Mouse (Mus musculus): ENCODE measurements around the gene Alg14.

The Alg14 gene

DNA sequence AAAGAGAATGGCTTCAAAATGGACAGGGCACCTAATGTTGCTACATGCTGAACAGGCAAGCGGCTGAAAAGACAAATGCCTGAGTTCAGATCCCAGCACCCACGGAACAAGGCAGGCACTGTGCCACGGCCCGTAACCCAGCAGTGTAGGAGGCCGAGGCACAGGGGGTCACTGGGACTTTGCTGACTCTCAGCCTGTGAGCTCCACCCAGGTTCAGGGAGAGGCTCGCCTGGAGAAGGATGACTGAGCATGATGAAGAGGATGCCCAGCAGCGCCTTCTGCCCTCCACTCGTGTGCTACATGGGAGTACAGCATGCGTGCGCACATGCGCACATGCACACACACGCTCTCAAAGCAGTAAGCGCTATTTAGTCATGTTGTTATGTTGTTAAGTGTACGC, 11.9 kb upstream of the Alg14 start:
- no peak for DNase-seq

DNA sequence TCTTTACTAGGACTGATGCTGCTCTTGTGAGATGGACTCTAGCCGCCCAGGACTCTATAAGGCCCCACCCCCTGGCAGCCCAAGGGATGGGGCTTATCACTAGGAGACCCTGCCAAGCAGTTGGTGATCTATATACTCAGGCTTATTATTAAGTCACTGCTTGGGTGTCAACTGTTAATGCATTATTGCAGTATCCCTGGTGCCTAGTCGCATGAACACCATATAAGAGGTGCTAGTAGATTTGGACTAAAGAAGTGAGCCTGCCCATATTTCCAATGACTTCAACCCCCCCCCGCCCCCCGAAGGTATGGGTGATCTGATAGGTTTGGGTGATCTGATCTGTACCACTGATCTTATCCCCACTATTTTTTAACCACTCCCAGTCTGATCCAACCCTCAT, 8.6 kb upstream of the Alg14 start, which contains the start of gene Tmem56:
TSS of gene Tmem56 (minus strand) at position 101 of the 400 bp plus-strand sequence.
- DNase-seq = no peak

DNA sequence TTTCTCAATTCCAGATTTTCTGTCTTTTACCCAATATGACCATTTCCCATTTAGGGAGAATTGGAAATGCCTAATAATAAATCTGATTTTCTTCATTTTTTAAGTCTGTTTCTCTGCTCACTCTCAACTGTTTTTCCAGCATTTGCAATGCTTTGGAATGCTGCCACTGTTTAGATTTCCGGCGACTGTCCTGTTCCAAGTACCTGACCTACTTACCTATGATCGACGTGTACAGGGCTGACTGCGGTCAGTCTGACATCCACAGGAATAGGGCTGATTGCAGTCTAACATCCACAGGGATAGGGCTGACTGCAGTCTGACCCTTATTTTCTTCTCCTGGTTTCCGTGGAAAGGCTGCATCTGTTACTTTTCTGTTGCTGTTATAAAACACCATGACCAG, 6.4 kb upstream of the Alg14 start:
- DNase-seq = no peak

DNA sequence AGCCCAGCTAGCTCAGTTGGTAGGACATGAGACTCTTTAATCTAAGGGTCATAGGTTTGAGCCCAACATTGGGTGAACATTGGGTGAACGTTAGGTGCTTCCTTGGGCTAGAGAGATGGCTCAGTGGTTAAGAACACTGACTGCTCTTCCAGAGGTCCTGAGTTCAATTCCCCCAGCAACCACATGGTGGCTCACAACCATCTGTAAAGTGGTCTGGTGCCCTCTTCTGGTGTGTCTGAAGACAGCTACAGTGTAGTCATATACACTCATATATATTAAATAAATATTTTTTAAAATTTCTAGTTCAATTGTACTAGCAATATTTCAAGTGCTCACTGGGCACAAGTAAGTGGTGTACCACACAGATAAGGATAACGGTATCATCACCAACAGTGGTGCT, 4.4 kb upstream of the Alg14 start:
- DNase-seq = no peak

DNA sequence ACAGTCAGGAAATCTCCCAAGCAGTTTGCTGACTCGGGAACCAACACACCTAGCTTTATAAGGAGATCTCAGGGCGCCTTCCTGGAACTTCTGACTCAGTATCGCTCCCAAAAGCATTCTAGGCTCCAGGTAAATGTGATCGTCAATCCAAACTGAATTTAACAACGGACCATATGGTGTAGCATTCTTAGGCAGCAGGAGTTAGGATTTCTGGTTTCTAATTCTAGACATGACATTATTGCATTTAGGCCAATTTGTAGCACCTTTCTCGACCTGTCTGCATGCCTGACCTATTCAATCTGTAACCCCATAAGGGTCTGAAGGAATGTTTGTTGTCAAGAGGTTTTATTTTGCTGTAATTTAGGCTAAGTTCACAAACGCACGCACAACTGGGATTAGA, 892 bp upstream of the Alg14 start:
- no peak for DNase-seq

DNA sequence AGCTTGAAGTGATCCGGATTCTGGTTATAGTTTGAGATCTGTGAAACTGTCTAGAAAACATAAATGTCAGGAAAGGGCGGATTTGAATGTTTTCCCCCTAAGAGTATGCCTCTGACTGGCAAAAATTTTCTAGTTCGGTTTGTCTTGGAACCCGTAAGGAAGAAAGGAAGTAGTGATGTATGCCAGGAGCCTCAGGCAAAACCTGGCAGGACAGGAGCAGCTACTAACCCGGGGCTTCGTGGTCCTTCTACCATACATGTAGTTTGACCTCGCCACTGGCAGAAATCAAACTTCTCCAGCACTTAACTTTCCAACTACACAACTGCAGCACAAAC, 381 bp upstream of the Alg14 start:
- DNase-seq = no peak

DNA sequence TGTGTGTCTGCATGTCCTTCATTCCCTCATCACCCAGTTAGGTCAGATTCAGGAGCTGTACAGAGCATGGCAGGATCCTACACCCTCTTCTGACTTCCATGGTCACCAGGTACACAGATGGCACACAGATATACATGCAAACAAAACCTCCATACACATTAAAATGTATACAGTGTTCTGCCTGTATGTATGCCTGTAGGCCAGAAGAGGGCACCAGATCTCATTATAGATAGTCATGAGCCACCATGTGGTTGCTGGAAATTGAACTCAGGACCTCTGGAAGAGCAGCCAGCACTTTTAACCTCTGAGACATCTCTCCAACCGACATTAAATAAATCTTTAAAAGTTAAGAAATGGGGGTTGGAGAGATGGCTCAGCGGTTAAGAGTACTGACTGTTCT, 2.6 kb downstream of the Alg14 start:
- no peak for DNase-seq

DNA sequence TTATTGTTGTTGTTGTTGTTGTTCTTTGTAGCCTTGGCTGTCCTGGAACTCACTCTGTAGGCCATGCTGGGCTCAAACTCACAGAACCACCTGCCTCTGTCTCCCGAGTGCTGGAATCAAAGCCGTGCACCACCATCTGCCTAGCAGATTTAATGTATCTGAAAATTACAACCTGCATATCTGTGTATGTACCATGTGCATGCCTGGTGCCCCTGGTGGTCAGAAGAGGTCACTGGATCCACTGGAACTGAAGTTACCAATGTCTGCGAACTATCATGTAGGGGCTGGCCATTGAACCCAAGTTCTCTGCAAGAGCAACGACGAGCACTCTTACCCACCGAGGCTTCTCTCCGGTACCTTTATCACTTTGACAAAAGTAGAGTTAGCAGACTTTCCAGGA, 15.1 kb downstream of the Alg14 start:
- DNase-seq = no peak

DNA sequence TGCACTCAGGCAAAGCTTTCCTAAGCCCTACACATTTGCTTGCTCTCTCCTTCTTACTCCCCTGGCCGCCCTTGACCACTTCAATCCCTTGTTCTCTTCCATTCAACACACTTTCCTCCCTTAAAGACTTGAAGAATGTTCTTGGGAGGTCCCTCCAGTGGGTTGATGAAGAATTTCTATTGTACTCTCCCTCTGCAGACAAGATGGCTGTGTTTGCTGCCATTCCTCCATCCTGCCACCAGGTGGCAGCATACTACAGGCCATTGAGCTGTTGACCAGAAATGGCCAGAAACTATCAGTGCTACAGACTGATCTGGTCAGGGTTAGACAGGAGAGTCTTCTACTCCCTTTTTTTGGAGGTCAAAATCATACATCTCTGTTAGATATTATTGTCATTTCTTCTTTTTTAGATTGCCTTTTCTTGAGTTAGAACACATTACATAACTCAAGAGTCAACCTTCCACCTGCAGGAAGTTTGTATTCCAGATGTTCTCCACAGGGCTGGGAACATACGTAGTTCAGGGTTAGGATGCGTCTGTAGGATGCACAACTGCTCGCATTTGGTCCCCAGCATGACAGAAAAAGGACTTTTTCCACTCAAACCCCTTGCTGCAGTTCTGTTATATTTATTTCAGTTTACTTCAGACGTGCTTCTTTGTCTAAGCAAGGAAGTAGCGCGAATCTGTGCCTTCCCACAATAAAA, 16.1 kb downstream of the Alg14 start:
- DNase-seq = peak; percentile 65 to 77

DNA sequence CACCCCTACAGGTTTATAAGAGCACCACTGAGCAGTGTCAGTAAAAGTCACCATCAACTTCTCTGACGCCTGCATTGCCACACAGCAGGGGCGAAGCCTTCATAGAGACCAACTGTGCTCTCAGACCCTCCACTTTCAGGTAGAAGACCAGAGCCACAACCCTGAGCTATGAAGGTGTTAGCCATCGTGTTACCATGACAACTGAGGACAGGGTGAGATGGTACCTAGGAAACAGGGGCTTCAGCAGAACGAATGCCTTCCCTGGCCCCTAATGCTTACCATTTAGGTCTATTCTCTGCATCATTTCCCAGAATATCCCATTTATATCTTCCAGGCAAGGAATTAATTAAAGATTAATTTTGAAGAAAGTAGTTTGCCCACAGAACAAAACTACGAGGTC, 17.4 kb downstream of the Alg14 start:
- DNase-seq = no peak

DNA sequence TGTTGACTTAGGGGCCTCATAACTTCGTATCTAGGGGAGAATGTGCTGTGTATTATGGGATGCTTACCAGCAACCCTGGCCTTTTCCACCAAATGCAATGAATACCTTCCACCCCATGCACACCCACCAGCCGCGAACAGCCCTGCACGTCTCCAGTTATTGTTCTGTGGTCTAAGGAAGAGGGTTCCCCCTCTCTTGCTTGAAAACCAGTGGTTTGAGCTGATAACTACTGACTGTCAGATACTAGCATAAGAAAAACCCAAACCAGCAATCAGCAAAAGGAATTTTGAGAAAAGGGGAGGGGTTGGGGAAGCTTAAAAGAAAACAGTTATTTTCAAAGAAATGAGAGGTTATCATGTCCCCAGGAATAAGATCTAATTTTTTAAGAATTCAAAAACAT, 17.9 kb downstream of the Alg14 start:
- DNase-seq = no peak

DNA sequence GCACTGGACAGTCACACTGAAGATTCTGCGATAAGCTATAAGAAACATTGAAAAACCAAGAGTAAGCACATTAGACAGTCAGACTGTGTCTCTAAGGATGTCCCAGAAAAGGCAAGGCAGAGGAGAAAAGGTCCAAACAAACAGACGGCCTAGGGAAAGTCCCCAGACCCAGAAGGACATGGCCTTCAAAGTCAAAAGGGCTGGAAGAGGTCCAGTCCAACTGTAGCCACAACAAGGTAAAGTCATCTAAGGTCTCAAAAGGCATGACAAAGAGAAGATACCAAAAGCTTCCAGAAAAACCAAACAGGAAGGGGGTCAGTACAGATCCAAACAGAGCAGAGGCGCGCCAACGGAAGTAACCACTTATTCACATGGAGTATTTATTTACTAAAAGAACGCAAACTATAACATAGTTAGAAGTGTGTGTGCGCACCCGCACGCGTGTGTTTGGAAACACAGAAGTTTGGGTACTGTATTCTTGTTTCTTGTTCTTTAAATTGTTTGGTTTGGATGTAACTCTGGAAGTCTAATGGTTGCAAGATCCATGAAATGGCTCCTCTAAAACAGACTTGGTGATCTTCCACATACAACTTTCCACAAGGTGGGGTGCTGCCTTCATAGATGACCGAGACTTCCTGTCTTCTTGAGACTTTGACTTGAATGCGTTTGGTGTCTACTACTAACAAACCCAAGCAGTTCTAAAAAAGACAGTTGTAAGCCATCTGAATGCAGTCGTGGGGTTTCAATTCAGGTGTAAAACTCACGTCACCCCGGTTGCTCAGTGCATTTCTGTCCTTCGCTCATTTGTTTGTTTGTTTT, 18.5 kb downstream of the Alg14 start:
- DNase-seq = no peak

DNA sequence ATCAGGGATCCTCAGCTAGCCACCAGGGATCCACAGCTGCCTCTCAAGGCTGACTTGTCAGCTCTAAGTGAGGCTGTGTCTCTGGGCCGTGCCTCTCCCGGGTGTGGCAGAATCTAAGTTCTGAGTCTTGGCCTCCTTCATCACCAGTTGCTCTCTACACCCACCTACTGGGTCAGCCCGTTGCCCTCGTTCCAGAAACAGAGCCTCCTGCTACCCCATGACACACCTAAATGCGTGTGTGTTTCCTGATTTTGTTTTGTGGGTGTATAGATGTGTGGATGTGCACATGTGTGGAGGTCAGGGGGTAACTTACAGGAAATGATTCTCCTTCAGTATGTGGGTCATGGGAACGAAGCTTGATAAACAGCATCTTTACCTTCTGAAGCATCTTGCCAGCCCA, 20.9 kb downstream of the Alg14 start:
- no peak for DNase-seq

DNA sequence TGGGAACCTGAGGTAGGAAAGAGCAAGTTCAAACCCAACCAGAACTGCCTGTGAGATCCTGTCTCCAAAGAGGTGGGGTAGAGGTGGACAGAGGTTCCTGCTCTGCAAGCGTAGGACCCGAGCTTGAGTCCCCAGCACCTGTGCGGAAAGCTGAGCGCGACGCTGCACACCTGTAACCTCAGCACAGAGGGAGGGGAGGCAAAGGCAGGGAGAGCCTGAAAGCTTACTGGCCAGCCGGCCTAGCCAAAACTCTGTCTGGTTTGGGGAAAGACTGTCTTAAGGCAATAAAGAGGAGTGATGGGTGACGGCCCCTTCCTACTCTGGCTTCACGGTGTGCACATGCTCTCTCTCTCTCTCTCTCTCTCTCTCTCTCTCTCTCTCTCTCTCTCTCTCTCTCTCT, 21.4 kb downstream of the Alg14 start:
- no peak for DNase-seq

DNA sequence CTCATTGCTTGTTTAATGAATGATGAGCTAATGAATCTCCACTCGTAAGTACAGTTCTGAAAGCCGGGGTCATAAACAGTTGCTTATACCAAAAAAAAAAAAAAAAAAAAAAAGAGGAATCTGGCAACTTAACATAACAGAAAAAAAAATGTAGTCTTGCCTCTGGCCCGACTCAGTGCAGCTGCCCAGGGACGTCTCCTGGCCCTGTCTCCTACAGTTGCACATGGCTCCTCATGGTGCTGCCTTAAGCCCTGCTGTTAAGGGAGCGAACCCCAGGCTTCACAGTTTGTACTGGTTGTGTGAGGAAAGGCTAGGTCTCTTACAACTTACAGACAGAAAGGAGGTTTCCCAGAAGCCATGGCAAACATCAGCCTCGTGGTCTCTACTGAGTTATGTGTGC, 22.6 kb downstream of the Alg14 start:
- no peak for DNase-seq

DNA sequence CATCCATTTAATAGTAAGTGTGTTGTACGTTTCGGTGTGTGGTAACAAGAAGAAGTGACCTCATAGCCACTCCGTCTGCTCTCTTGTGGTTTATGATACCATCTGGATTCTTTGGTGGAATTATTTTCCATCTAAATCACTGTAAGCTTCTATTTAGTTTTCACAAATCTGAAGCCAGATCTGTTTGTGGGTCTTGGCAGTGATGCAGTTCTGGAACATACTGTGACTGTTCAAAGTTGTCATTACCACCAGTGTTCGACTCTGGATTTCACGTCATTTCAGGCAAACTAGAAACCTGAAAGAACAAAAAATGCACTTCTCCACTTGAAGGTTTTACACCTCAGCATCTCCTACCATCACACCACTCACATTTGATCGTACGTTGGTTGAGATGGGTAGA, 23.9 kb downstream of the Alg14 start:
- DNase-seq = no peak

DNA sequence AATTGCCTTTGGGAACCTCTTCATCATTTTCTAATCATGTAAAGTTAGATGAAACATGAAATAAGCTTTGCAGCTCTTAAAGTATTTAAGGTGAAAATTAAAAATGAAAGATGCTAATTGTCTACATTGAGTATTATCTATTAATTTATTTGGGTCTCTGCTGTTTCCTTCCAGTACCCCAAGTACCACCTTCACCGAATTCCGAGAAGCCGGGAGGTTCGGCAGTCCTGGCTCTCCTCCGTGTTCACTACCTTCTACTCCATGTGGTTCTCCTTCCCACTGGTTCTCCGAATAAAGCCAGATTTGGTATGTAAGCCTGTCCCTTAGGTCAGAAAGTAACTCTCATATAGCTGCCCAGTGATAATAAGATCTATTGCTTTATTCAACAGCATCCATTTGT, 28.3 kb downstream of the Alg14 start:
- DNase-seq = no peak

DNA sequence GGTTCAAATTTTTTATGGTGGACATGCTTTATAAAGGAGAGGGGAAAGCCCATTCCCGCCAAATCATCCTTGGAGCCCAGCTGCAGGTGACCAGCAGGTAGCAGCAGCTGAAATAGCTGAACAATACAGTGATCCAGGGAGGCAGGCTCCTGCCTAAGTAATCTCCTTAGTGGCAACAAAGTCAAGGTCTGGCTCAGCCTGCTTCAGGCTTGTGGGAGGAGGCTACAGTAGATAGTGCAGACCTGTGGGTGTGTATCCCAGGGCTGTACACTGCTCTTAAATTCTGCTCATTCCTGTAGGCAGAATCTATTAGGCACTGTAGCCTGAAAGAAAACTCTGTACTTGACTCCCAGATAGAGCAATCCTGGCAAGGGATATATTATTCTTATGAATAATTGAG, 29.3 kb downstream of the Alg14 start:
- DNase-seq = no peak

DNA sequence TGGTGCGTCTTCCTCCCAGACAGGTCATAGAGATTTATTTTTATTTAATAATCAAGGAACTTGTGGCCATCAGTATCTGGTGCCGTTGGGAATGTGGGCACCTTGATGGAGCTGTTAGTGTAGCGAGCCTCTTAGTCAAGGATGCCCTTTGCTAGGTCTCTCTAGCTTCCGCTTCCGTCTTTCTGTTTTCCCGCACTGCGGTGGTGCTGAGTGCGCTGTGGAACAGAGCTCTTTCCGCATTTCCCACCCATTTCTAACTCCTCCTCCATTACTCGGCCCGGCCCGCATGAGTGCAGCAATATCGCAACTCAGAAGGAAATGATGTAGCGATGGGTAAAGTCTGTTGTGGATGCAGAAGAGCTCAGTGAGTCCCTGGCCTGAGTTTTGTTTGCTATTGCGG, 31.8 kb downstream of the Alg14 start:
- DNase-seq = no peak

DNA sequence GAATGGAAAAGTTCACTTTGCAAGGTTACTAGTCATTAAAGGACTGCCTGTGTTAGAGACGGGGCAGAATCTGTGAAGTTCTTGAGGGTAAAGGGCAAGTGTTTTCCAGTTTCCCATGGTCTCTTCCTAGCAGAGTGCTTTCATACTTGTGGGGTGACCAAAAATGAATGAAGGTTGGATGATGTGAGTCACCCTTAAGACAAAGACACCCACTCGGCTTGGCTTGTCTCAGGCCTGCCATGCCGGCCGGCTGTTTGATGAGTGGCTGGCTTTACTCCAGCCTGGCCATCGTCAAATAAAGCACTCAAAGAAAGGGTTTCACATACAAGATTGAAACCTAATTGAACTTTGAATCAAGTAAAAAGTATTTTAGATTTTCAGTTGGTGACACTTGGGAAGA, 35.8 kb downstream of the Alg14 start:
- no peak for DNase-seq

DNA sequence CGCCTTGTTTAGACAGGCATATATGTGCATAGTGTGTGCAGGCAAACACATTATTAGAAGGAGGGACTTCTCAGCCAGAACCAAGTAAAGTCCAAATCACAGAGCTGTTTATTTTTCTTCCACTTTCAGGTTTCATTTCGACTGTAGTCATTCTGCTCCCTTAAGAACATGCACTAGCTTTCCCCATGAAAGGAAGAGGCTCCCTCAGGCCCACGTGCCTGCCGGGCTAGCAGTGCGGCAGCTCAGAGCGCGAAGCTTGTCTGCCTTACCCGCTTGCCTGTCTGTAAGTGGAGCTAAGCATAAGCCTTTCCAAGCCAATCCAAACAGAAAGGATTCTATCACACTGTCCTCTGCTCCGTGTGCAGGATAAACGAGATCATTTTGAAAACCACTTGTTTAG, 38.1 kb downstream of the Alg14 start:
- no peak for DNase-seq

DNA sequence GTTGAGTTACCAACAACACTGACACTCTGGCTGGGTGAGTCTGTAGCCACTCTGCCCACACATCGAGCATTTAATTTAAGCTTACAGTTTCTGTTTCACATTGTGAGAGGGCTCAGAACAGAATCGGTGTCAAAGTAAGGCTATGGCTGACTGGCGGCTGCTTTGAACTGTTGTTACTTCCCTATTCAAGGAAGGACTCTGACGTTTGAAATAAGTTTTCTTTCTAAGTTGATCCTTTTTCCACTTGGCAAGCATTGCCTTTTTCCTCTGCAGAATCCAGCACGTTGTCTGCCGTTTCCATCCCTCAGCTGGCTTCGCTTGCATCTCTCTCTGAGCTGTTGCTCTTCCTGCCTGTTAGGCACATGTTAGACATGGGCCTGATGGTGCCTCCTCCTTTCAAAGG, 38.7 kb downstream of the Alg14 start:
- no peak for DNase-seq

DNA sequence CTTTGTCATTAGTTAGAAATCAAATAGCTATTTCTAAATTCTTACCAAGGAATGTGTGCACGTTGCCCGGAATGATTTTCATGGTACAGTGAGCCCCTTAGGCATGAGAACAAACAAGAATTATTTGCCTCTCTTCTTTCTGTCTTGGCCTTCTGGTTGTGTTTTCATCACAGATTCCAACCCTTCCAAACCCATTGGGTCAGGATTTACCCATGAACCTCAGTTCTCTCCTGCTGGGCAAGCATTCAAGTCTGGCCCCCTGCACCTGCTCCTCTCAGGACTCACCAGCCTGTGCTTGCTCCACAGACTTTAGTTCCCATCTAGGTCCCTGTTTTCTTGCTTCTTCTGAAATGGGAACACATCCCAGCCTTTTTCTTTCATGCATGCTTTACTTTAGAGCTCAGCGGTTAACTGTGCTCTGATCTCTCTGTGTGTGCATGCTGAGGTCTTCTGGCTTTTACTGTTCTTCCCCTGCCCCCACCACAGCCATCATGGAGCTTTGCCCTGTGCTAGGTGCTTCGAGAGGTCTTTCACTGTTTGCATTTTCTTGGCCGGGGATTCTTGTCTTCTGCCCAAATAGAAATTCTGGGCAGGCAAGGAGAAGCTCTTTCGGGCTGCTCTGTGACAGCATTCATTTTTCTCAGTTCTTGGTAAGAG, 44.8 kb downstream of the Alg14 start:
- DNase-seq = no peak

DNA sequence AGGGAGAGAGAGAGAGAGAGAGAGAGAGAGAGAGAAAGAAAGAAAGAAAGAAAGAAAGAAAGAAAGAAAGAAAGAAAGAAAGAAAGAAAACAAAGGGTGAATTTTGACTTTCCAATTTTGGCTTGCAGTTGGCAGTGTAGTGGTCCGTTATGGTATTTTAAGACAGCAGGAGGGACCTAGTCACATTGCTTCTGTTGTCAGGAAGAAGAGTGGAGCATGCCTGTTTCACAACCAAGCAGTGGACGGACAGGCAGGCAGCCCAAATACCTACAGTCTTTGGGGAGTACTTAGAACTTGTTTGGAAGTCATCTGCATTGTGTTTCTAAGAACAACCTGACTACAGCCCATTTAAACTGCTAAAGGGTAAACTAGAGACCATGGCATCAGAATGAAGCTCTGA, 47.1 kb downstream of the Alg14 start:
- no peak for DNase-seq
